Mouse (Mus musculus): ENCODE data around the gene Prmt8. TPM values are rescaled to one million over a fixed set of nuclear protein-coding genes. Genes with fewer than 3 reads are reported as not detected.

The Prmt8 gene
- polyA plus RNA-seq, 1 experiment, result 0.21 TPM

GRCm38 (mm10) chr6:127742290-127742689 is 27.0 kb downstream of the Prmt8 start:
- Histone ChIP-seq H3K4me3 (replicated peaks) (no peak overlapping the region), H3K36me3 (replicated peaks; ENCODE audit: low read length) (no peaks in the 10 kb centered on the region), H3K4me1 (peaks cover 18% of the 10 kb centered on the region), H3K27me3 (replicated peaks) (peaks cover 78% of the 10 kb centered on the region), H3K9me3 (no peaks in the 10 kb centered on the region)
- TF ChIP-seq GATA1 (IDR thresholded peaks at IDR 0.05; ENCODE audit: borderline replicate concordance, low read length) (no peak), FLI1 (IDR thresholded peaks at IDR 0.05; ENCODE audit: low read length) (no peak)

GRCm38 (mm10) chr6:127741162-127741561 is 28.1 kb downstream of the Prmt8 start:
- H3K9me3 ChIP-seq, result no peaks in the 10 kb centered on the region
- no peaks in the 10 kb centered on the region for H3K36me3 ChIP-seq (replicated peaks; ENCODE audit: low read length)
- no peak for TF ChIP-seq GATA1 (IDR thresholded peaks at IDR 0.05; ENCODE audit: borderline replicate concordance, low read length)
- TF ChIP-seq FLI1 (IDR thresholded peaks at IDR 0.05; ENCODE audit: low read length), result no peak
- peaks cover 77% of the 10 kb centered on the region for H3K27me3 ChIP-seq (replicated peaks)
- no peak overlapping the region for H3K4me3 ChIP-seq (replicated peaks)
- H3K4me1 ChIP-seq, result peaks cover 18% of the 10 kb centered on the region

- H3K4me1 ChIP-seq, result peaks cover 18% of the 10 kb centered on the region
- H3K9me3 ChIP-seq, result no peaks in the 10 kb centered on the region
- H3K36me3 ChIP-seq (replicated peaks; ENCODE audit: low read length), result no peaks in the 10 kb centered on the region
- H3K4me3 ChIP-seq (replicated peaks), result no peak overlapping the region
- H3K27me3 ChIP-seq (replicated peaks), result peaks cover 76% of the 10 kb centered on the region
- no peak for TF ChIP-seq GATA1 (IDR thresholded peaks at IDR 0.05; ENCODE audit: borderline replicate concordance, low read length)
- TF ChIP-seq FLI1 (IDR thresholded peaks at IDR 0.05; ENCODE audit: low read length), result no peak
Measured at GRCm38 (mm10) chr6:127740711-127741110, 28.6 kb downstream of the Prmt8 start.

GRCm38 (mm10) chr6:127739921-127740320 is 29.4 kb downstream of the Prmt8 start:
- H3K9me3 ChIP-seq, result no peaks in the 10 kb centered on the region

GRCm38 (mm10) chr6:127735130-127735981 is 33.9 kb downstream of the Prmt8 start:
- TF ChIP-seq FLI1 (IDR thresholded peaks at IDR 0.05; ENCODE audit: low read length) (no peak), GATA1 (IDR thresholded peaks at IDR 0.05; ENCODE audit: borderline replicate concordance, low read length) (no peak)
- Histone ChIP-seq H3K36me3 (replicated peaks; ENCODE audit: low read length) (no peaks in the 10 kb centered on the region), H3K4me1 (peaks cover 14% of the 10 kb centered on the region), H3K27me3 (replicated peaks) (peaks cover 63% of the 10 kb centered on the region), H3K9me3 (no peaks in the 10 kb centered on the region), H3K4me3 (replicated peaks) (no peak overlapping the region)

More at GRCm38 (mm10) chr6:127739921-127740320, 29.4 kb downstream of the Prmt8 start:
- no peak for TF ChIP-seq GATA1 (IDR thresholded peaks at IDR 0.05; ENCODE audit: borderline replicate concordance, low read length)
- TF ChIP-seq FLI1 (IDR thresholded peaks at IDR 0.05; ENCODE audit: low read length), result no peak
- no peaks in the 10 kb centered on the region for H3K36me3 ChIP-seq (replicated peaks; ENCODE audit: low read length)
- peak overlapping the region; percentile 11 for H3K4me3 ChIP-seq (replicated peaks)
- H3K27me3 ChIP-seq (replicated peaks), result peaks cover 76% of the 10 kb centered on the region
- peaks cover 23% of the 10 kb centered on the region for H3K4me1 ChIP-seq

- 0 out of 2 replicates have a peak, but pooled peaks have one; percentile 12 for TF ChIP-seq FLI1 (IDR thresholded peaks at IDR 0.05; ENCODE audit: low read length)
- no peak for TF ChIP-seq GATA1 (IDR thresholded peaks at IDR 0.05; ENCODE audit: borderline replicate concordance, low read length)
- no peaks in the 10 kb centered on the region for H3K9me3 ChIP-seq
- H3K4me1 ChIP-seq, result peaks cover 68% of the 10 kb centered on the region
Measured at GRCm38 (mm10) chr6:127723126-127723525, 46.1 kb downstream of the Prmt8 start.

GRCm38 (mm10) chr6:127719875-127720274 is 49.4 kb downstream of the Prmt8 start:
- Histone ChIP-seq H3K4me3 (replicated peaks) (no peak overlapping the region), H3K27me3 (replicated peaks) (peaks cover 6% of the 10 kb centered on the region), H3K4me1 (peaks cover 67% of the 10 kb centered on the region), H3K36me3 (replicated peaks; ENCODE audit: low read length) (no peaks in the 10 kb centered on the region), H3K9me3 (no peaks in the 10 kb centered on the region)
- TF ChIP-seq GATA1 (IDR thresholded peaks at IDR 0.05; ENCODE audit: borderline replicate concordance, low read length) (no peak), FLI1 (IDR thresholded peaks at IDR 0.05; ENCODE audit: low read length) (no peak)

More at GRCm38 (mm10) chr6:127723126-127723525, 46.1 kb downstream of the Prmt8 start:
- H3K27me3 ChIP-seq (replicated peaks), result peaks cover 7% of the 10 kb centered on the region
- no peaks in the 10 kb centered on the region for H3K36me3 ChIP-seq (replicated peaks; ENCODE audit: low read length)
- peak overlapping the region; percentile 85 for H3K4me3 ChIP-seq (replicated peaks)

GRCm38 (mm10) chr6:127717239-127718137 is 51.8 kb downstream of the Prmt8 start:
- TF ChIP-seq GATA1 (IDR thresholded peaks at IDR 0.05; ENCODE audit: borderline replicate concordance, low read length) (no peak), FLI1 (IDR thresholded peaks at IDR 0.05; ENCODE audit: low read length) (no peak)
- Histone ChIP-seq H3K9me3 (no peaks in the 10 kb centered on the region), H3K27me3 (replicated peaks) (peaks cover 16% of the 10 kb centered on the region), H3K36me3 (replicated peaks; ENCODE audit: low read length) (no peaks in the 10 kb centered on the region), H3K4me3 (replicated peaks) (peak overlapping the region; percentile 54), H3K4me1 (peaks cover 50% of the 10 kb centered on the region)

GRCm38 (mm10) chr6:127715428-127715827 is 53.8 kb downstream of the Prmt8 start:
- TF ChIP-seq GATA1 (IDR thresholded peaks at IDR 0.05; ENCODE audit: borderline replicate concordance, low read length), result no peak
- no peak for TF ChIP-seq FLI1 (IDR thresholded peaks at IDR 0.05; ENCODE audit: low read length)
- Histone ChIP-seq H3K4me3 (replicated peaks) (no peak overlapping the region), H3K4me1 (peaks cover 41% of the 10 kb centered on the region), H3K36me3 (replicated peaks; ENCODE audit: low read length) (no peaks in the 10 kb centered on the region), H3K27me3 (replicated peaks) (peaks cover 32% of the 10 kb centered on the region), H3K9me3 (no peaks in the 10 kb centered on the region)

All from megakaryocyte, embryonic 14.5 days (primary cell).